Mouse (Mus musculus) olfactory bulb, adult 2 months (tissue): Measurements from ENCODE around the gene Hopx.

Experiments
- CTCF ChIP-seq: fragments of 200-500 bp; IDR thresholded peaks from 2 replicates; pipeline ENCODE4 v1.5.1; 2012; ENCODE audit warnings: low read depth, mild to moderate bottlenecking, low read length, moderate library complexity; ENCODE audit not compliant: insufficient read depth
- POLR2A ChIP-seq: fragments of 200-500 bp; IDR thresholded peaks from 2 replicates; pipeline ENCODE4 v1.6.1; 2012; ENCODE audit warnings: mild to moderate bottlenecking, low read depth, low read length, moderate library complexity; ENCODE audit not compliant: insufficient read depth

- no peak for TF ChIP-seq CTCF
- no peak for TF ChIP-seq POLR2A
Observed at GRCm38 (mm10) chr5:77157777-77158540, 43.0 kb upstream of the Hopx start.
